In the genomic region with DNA sequence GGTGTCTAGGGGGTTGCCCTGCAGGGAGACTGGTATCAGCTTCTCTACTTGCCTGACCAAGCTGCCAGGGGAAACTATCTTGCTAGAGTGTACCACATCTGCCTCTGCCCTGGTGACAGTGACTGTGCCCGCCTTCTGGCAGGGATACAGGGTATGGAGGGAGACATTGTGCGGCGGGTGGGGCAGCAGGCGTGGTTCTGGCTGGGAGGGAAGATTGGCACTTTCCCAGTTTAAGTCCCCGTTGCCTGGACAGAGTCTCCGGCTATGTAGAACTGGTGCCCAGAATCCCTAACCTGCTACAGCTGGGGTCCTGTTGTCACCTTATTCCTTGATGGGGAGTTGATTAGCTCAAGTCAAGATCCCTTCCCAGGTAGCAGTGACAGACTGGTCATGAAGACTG, we compare ENCODE assay signal across 8 mouse cellular contexts. TPM values are rescaled to one million over a fixed set of nuclear protein-coding genes. Genes with fewer than 3 reads are reported as not detected.
A peak's percentile ranks its signal among the peaks of the same experiment; 100 is the strongest.
DNase-seq lines count a peak whose midpoint lies in the region; ATAC-seq and TF ChIP-seq lines count a peak whose summit lies in the region.

No protein-coding gene starts in this region.

- H3K4me2 ChIP-seq in CH12.LX (ENCODE audit: insufficient read depth, low read depth, poor library complexity, severe bottlenecking), result peak overlapping the region; percentile 76
- peak overlapping the region; percentile 95 for H3K4me2 ChIP-seq in embryonic facial prominence, embryonic 15.5 days (replicated peaks)
- peak overlapping the region; percentile 99 for H3K4me2 ChIP-seq in hindbrain, embryonic 12.5 days (replicated peaks)
- H3K4me2 ChIP-seq in liver, embryonic 14.5 days (ENCODE audit: low read depth), result peak overlapping the region; percentile 96
- peak overlapping the region; percentile 99 for H3K4me2 ChIP-seq in neural tube, embryonic 13.5 days

- H3K4me1 ChIP-seq in CH12.LX (ENCODE audit: control insufficient read depth in 1 of 2, insufficient read depth in 2 of 2), result peaks cover 23 to 57% of the 10 kb centered on the region in 2 experiments
- H3K4me1 ChIP-seq in embryonic facial prominence, embryonic 15.5 days, result peaks cover 76% of the 10 kb centered on the region
- peaks cover 89% of the 10 kb centered on the region for H3K4me1 ChIP-seq in hindbrain, embryonic 12.5 days
- H3K4me1 ChIP-seq in liver, embryonic 14.5 days (replicated peaks; ENCODE audit: control insufficient read depth in 2 of 2, insufficient read depth in 2 of 2, low read length in 1 of 2), result peaks cover 34 to 35% of the 10 kb centered on the region in 2 experiments
- peaks cover 92% of the 10 kb centered on the region for H3K4me1 ChIP-seq in neural tube, embryonic 13.5 days (replicated peaks)

- H3K4me3 ChIP-seq in CH12.LX (replicated peaks in 1 of 3; ENCODE audit: low read depth in 2 of 3, low read length in 2 of 3, poor library complexity in 1 of 3), result peak overlapping the region; percentile 88 to 97 (median 94)
- peak overlapping the region; percentile 82 for H3K4me3 ChIP-seq in embryonic facial prominence, embryonic 15.5 days (replicated peaks)
- peak overlapping the region; percentile 63 for H3K4me3 ChIP-seq in hindbrain, embryonic 12.5 days
- peak overlapping the region; percentile 72 to 92 for H3K4me3 ChIP-seq in liver, embryonic 14.5 days (ENCODE audit: insufficient read depth in 1 of 2, low read depth in 2 of 2, low read length in 2 of 2)
- peak overlapping the region; percentile 85 for H3K4me3 ChIP-seq in neural tube, embryonic 13.5 days

- H3K27ac ChIP-seq in CH12.LX (ENCODE audit: insufficient read depth, low read depth), result peak overlapping the region; percentile 69; the same call in 1 of the 2 replicates
- peak overlapping the region; percentile 94 for H3K27ac ChIP-seq in embryonic facial prominence, embryonic 15.5 days (replicated peaks)
- peak overlapping the region; percentile 97 for H3K27ac ChIP-seq in hindbrain, embryonic 12.5 days
- H3K27ac ChIP-seq in liver, embryonic 14.5 days, result peak overlapping the region; percentile 74
- H3K27ac ChIP-seq in neural tube, embryonic 13.5 days (replicated peaks), result peak overlapping the region; percentile 98

- peaks cover 67% of the 10 kb centered on the region for H3K79me2 ChIP-seq in CH12.LX (replicated peaks; ENCODE audit: control insufficient read depth, extremely low read depth, insufficient read depth, poor library complexity, severe bottlenecking)

- no peak for TF ChIP-seq RAD21 in CH12.LX (IDR thresholded peaks at IDR 0.05; ENCODE audit: low read depth, low read length)

- in situ Hi-C loops in CH12.LX (cut with MboI; ENCODE audit: low pct_ligation_motif_present, low pct_unique_long_range_greater_than_20kb, low sequenced_read_pairs), result no loop called here

- peaks cover 12 to 37% of the 10 kb centered on the region in 2 experiments for H3K36me3 ChIP-seq in CH12.LX (replicated peaks in 1 of 2; ENCODE audit: control insufficient read depth in 1 of 2, insufficient read depth in 1 of 2, low read length in 1 of 2)
- H3K36me3 ChIP-seq in embryonic facial prominence, embryonic 15.5 days, result no peaks in the 10 kb centered on the region
- 0 out of 2 replicates have a peak, but pooled peaks cover 3% of the 10 kb centered on the region for H3K36me3 ChIP-seq in hindbrain, embryonic 12.5 days
- H3K36me3 ChIP-seq in liver, embryonic 14.5 days (replicated peaks; ENCODE audit: control insufficient read depth, insufficient read depth, low read depth), result 0 out of 2 replicates have a peak, but pooled peaks cover 2% of the 10 kb centered on the region
- H3K36me3 ChIP-seq in neural tube, embryonic 13.5 days, result no peaks in the 10 kb centered on the region

- dilution Hi-C loops in CH12.LX (cut with MboI; ENCODE audit: extremely low pct_ligation_motif_present, extremely low pct_unique_long_range_greater_than_20kb, low sequenced_read_pairs), result no loop called here

- no peak for TF ChIP-seq EP300 in CH12.LX (IDR thresholded peaks at IDR 0.05; ENCODE audit: low read length)
- no peak for TF ChIP-seq EP300 in liver, embryonic 14.5 days (IDR thresholded peaks at IDR 0.05; ENCODE audit: low read depth)

- ATAC-seq in embryonic facial prominence, embryonic 15.5 days (ENCODE audit: insufficient number of reproducible peaks, low FRiP score, low TSS enrichment, low read depth), result no peak
- no peak for ATAC-seq in hindbrain, embryonic 12.5 days (ENCODE audit: low FRiP score)
- ATAC-seq in liver, embryonic 14.5 days (ENCODE audit: insufficient read depth), result peak; percentile 2; the same call in 1 of the 2 replicates
- ATAC-seq in neural tube, embryonic 13.5 days (ENCODE audit: low read depth), result no peak

- no peaks in the 10 kb centered on the region for H3K27me3 ChIP-seq in CH12.LX (replicated peaks)
- H3K27me3 ChIP-seq in embryonic facial prominence, embryonic 15.5 days, result no peaks in the 10 kb centered on the region
- no peaks in the 10 kb centered on the region for H3K27me3 ChIP-seq in hindbrain, embryonic 12.5 days
- no peaks in the 10 kb centered on the region for H3K27me3 ChIP-seq in liver, embryonic 14.5 days (ENCODE audit: control insufficient read depth, insufficient read depth, low read length)
- no peaks in the 10 kb centered on the region for H3K27me3 ChIP-seq in neural tube, embryonic 13.5 days

- WGBS in embryonic facial prominence, embryonic 15.5 days, result 27% methylated on average over 6 of the region's 6 CpGs
- WGBS in hindbrain, embryonic 12.5 days, result 21% methylated on average over 6 of the region's 6 CpGs
- WGBS in liver, embryonic 14.5 days (ENCODE audit: insufficient replicate concordance), result 18% methylated on average over 6 of the region's 6 CpGs
- 24% methylated on average over 6 of the region's 6 CpGs for WGBS in neural tube, embryonic 13.5 days

- H3K9ac ChIP-seq in CH12.LX (ENCODE audit: insufficient read depth, low read depth), result peak overlapping the region; percentile 96
- peak overlapping the region; percentile 94; the same call in 1 of the 2 replicates for H3K9ac ChIP-seq in embryonic facial prominence, embryonic 15.5 days
- peak overlapping the region; percentile 87 for H3K9ac ChIP-seq in hindbrain, embryonic 12.5 days
- peak overlapping the region; percentile 91 for H3K9ac ChIP-seq in liver, embryonic 14.5 days (replicated peaks)
- peak overlapping the region; percentile 96 for H3K9ac ChIP-seq in neural tube, embryonic 13.5 days

- H3K9me3 ChIP-seq in CH12.LX (replicated peaks; ENCODE audit: low read length), result no peaks in the 10 kb centered on the region
- no peaks in the 10 kb centered on the region for H3K9me3 ChIP-seq in embryonic facial prominence, embryonic 15.5 days (replicated peaks)
- no peaks in the 10 kb centered on the region for H3K9me3 ChIP-seq in hindbrain, embryonic 12.5 days (replicated peaks)
- H3K9me3 ChIP-seq in liver, embryonic 14.5 days (ENCODE audit: control insufficient read depth, low read length), result no peaks in the 10 kb centered on the region
- no peaks in the 10 kb centered on the region for H3K9me3 ChIP-seq in neural tube, embryonic 13.5 days

- TF ChIP-seq POLR2A in CH12.LX (IDR thresholded peaks at IDR 0.05; ENCODE audit: low read depth, low read length), result no peak

- DNase-seq in cerebellum, adult 11-12 months, result peak; percentile 73
- DNase-seq in cerebellum, postnatal 14 days, result no peak
- DNase-seq in CH12.LX (ENCODE audit: extremely low read depth), result no peak
- peak in 1 of 3 experiments; percentile 70 for DNase-seq in liver, embryonic 14.5 days (ENCODE audit: low read depth in 3 of 3, low spot score in 3 of 3)
- no peak for DNase-seq in embryo, embryonic 10.5 days (ENCODE audit: low spot score)

- TF ChIP-seq CTCF in CH12.LX (conservative IDR thresholded peaks at IDR 0.05 in 1 of 2, IDR thresholded peaks at IDR 0.05 in 1 of 2; ENCODE audit: low read depth in 2 of 2, low read length in 2 of 2), result no peak
- no peak for TF ChIP-seq CTCF in liver, embryonic 14.5 days (IDR thresholded peaks at IDR 0.05; ENCODE audit: low read depth)

RNA-seq across cellular contexts. Expression of a gene that starts 2.7 kb away (rescaled TPM):
- total RNA-seq in CH12.LX (2012; rRNA removed), result 154 and 160 TPM in 2 replicates
- total RNA-seq in CH12.LX (2014; rRNA removed), result 86.2 and 98.2 TPM in 2 replicates
- polyA plus RNA-seq in CH12.LX (2012; ENCODE audit: insufficient read length, low read depth), result 262 and 286 TPM in 2 replicates
- polyA plus RNA-seq in embryonic facial prominence, embryonic 15.5 days (2015; fragmentation: Nextera tagmentation; extraction: Ambion mirVana), result 458 and 459 TPM in 2 replicates
- 516 and 531 TPM in 2 replicates for polyA plus RNA-seq in hindbrain, embryonic 12.5 days (2016; fragmentation: Nextera tagmentation; extraction: Ambion mirVana)
- polyA plus RNA-seq in liver, embryonic 14.5 days (2012; rRNA removed), result 94.3 and 124 TPM in 2 replicates
- 137 and 138 TPM in 2 replicates for polyA plus RNA-seq in liver, embryonic 14.5 days (2014; fragmentation: Nextera tagmentation; extraction: Ambion mirVana)
- polyA plus RNA-seq in neural tube, embryonic 13.5 days (2015; fragmentation: Nextera tagmentation; extraction: Ambion mirVana), result 350 and 384 TPM in 2 replicates

RNA-seq across cellular contexts. Expression of a gene that starts 23.4 kb away (rescaled TPM):
- total RNA-seq in CH12.LX (2012; rRNA removed) (7.4 and 11.6 TPM in 2 replicates), CH12.LX (2014; rRNA removed) (8.0 and 8.2 TPM in 2 replicates)
- 4.3 and 4.7 TPM in 2 replicates for polyA plus RNA-seq in CH12.LX (2012; ENCODE audit: insufficient read length, low read depth)
- polyA plus RNA-seq in embryonic facial prominence, embryonic 15.5 days (2015; fragmentation: Nextera tagmentation; extraction: Ambion mirVana), result 21.2 and 22.7 TPM in 2 replicates
- polyA plus RNA-seq in hindbrain, embryonic 12.5 days (2016; fragmentation: Nextera tagmentation; extraction: Ambion mirVana), result 5.1 TPM in 2 replicates
- 0.22 and 0.31 TPM in 2 replicates for polyA plus RNA-seq in liver, embryonic 14.5 days (2012; rRNA removed)
- polyA plus RNA-seq in liver, embryonic 14.5 days (2014; fragmentation: Nextera tagmentation; extraction: Ambion mirVana), result 0.25 and 0.33 TPM in 2 replicates
- 6.5 and 9.0 TPM in 2 replicates for polyA plus RNA-seq in neural tube, embryonic 13.5 days (2015; fragmentation: Nextera tagmentation; extraction: Ambion mirVana)

RNA-seq across cellular contexts. Expression of a gene that starts 36.9 kb away (rescaled TPM):
- 0.04 TPM in 1 of 2 replicates, not detected in the other for total RNA-seq in CH12.LX (2012; rRNA removed)
- not detected in 2 replicates for total RNA-seq in CH12.LX (2014; rRNA removed)
- polyA plus RNA-seq in CH12.LX (2012; ENCODE audit: insufficient read length, low read depth), result not detected in 2 replicates
- polyA plus RNA-seq in embryonic facial prominence, embryonic 15.5 days (2015; fragmentation: Nextera tagmentation; extraction: Ambion mirVana), result 3.7 and 4.2 TPM in 2 replicates
- 12.5 and 12.9 TPM in 2 replicates for polyA plus RNA-seq in hindbrain, embryonic 12.5 days (2016; fragmentation: Nextera tagmentation; extraction: Ambion mirVana)
- 23.5 and 25.0 TPM in 2 replicates for polyA plus RNA-seq in liver, embryonic 14.5 days (2012; rRNA removed)
- 15.7 and 19.7 TPM in 2 replicates for polyA plus RNA-seq in liver, embryonic 14.5 days (2014; fragmentation: Nextera tagmentation; extraction: Ambion mirVana)
- 23.9 and 25.6 TPM in 2 replicates for polyA plus RNA-seq in neural tube, embryonic 13.5 days (2015; fragmentation: Nextera tagmentation; extraction: Ambion mirVana)

RNA-seq across cellular contexts. Expression of a gene that starts 45.0 kb away (rescaled TPM):
- total RNA-seq in CH12.LX (2012; rRNA removed) (91.3 and 101 TPM in 2 replicates), CH12.LX (2014; rRNA removed) (57.7 and 62.8 TPM in 2 replicates)
- polyA plus RNA-seq in CH12.LX (2012; ENCODE audit: insufficient read length, low read depth), result 127 and 143 TPM in 2 replicates
- 46.8 and 47.1 TPM in 2 replicates for polyA plus RNA-seq in embryonic facial prominence, embryonic 15.5 days (2015; fragmentation: Nextera tagmentation; extraction: Ambion mirVana)
- 19.5 and 21.9 TPM in 2 replicates for polyA plus RNA-seq in hindbrain, embryonic 12.5 days (2016; fragmentation: Nextera tagmentation; extraction: Ambion mirVana)
- 113 and 135 TPM in 2 replicates for polyA plus RNA-seq in liver, embryonic 14.5 days (2012; rRNA removed)
- polyA plus RNA-seq in liver, embryonic 14.5 days (2014; fragmentation: Nextera tagmentation; extraction: Ambion mirVana), result 149 and 173 TPM in 2 replicates
- polyA plus RNA-seq in neural tube, embryonic 13.5 days (2015; fragmentation: Nextera tagmentation; extraction: Ambion mirVana), result 13.5 and 17.4 TPM in 2 replicates

RNA-seq across cellular contexts. Expression of a gene that starts 47.0 kb away (rescaled TPM):
- total RNA-seq in CH12.LX (2012; rRNA removed) (not detected in 2 replicates), CH12.LX (2014; rRNA removed) (not detected in 2 replicates)
- polyA plus RNA-seq in CH12.LX (2012; ENCODE audit: insufficient read length, low read depth), result 2.0 and 3.0 TPM in 2 replicates
- polyA plus RNA-seq in embryonic facial prominence, embryonic 15.5 days (2015; fragmentation: Nextera tagmentation; extraction: Ambion mirVana), result 1.9 and 3.4 TPM in 2 replicates
- 1.4 and 2.6 TPM in 2 replicates for polyA plus RNA-seq in hindbrain, embryonic 12.5 days (2016; fragmentation: Nextera tagmentation; extraction: Ambion mirVana)
- polyA plus RNA-seq in liver, embryonic 14.5 days (2012; rRNA removed), result not detected in 2 replicates
- polyA plus RNA-seq in liver, embryonic 14.5 days (2014; fragmentation: Nextera tagmentation; extraction: Ambion mirVana), result 0.62 and 0.76 TPM in 2 replicates
- polyA plus RNA-seq in neural tube, embryonic 13.5 days (2015; fragmentation: Nextera tagmentation; extraction: Ambion mirVana), result 0.96 and 2.4 TPM in 2 replicates
